Mouse (Mus musculus) mature B cell (primary cell): ENCODE data around the gene Lztr1.

ENCODE experiments used
- in situ Hi-C: fragments of 300-500 bp; cut with MboI; formaldehyde crosslinking; loops from 2 replicates; pipeline ENCODE4 v1.14.3; 2019

Lztr1 gene

GRCm38 (mm10) chr16:17508546-17509239 is at the start of gene Lztr1:
Gene Lztr1 (plus strand): TSS chr16:17508688.
- in situ Hi-C loops = no loop called here

DNA sequence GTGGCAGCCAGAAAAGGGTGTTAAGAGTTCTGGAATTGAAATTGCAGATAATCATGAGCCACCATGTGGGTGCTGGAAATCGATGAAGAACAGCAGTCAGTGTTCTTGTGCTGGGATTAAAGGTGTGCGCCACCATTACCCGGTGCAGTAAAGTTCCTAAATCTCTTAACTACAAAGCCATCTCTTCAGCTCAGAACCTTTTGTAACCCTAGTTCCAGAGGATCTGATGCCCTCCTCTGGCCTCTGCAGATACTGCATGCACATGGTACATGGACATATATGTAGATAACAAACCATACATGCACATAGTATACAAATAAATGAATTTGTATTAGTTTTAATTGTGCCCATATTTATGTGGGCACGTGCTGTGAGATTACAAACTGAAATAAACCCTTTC is 48.2 kb upstream of the Lztr1 start:
- in situ Hi-C loops = no loop called here

DNA sequence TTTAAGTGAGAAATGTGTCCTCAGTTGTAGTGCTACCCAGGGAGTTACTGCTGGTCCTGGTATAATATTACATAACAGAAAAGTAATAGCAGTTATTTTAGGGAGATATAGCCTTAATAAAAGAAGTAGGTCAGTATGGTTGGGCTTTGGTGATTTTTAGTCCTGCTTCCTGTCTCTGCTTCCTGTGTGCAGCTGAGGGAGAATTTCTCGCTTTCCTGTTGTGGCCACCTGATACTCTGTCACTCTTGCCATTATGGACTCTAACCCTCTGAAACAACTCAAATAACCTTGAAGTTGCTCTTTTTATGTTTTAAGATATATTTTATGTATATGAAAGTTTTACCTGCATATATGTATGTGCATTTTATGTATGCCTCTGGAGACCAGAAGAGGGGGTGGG is 46.9 kb upstream of the Lztr1 start:
- in situ Hi-C loops = no loop called here

DNA sequence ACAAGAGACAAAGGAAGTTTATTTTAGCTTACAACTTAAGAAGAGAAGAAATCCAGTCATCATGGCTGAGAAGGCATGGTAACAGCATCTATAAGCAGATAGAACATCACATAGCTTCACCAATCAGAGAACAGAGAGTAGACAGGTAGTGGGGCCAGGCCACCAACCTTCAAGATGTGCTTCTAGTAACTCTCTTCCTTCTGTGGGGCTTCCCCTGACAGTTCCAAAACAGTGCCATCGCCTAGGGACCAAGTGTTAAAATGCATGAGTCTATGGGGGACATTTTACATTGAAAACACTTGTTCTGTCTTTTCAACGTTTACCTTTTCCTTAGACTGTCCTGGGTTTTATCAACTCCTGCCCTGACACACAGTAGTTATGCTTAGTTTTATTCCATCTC is 45.3 kb upstream of the Lztr1 start:
- in situ Hi-C loops = no loop called here

- in situ Hi-C loops = no loop called here
Observed at GRCm38 (mm10) chr16:17466875-17467663, 41.4 kb upstream of the Lztr1 start.

DNA sequence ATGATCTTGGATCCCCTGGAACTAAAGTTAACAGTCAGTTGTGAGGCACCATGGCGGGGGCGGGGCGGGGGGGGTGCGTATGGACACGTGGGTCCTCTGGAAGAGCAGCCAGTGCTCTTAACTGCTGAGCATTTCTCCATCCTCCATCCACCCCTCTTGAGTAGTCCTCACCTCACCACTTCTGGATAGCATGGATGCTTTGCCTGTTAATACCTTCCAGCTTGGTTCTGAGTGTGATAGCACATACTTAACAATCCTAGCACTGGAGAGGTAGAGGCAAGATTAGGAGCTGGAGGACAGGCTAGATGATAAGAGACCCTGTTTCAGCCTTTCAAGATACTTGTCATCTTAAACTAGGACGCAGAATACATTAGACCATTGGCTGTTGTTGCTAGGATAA is 36.0 kb upstream of the Lztr1 start:
- in situ Hi-C loops = no loop called here

- in situ Hi-C loops = no loop called here
Observed at GRCm38 (mm10) chr16:17474091-17474490, 34.4 kb upstream of the Lztr1 start.

- in situ Hi-C loops = no loop called here
Observed at GRCm38 (mm10) chr16:17474761-17475160, 33.7 kb upstream of the Lztr1 start.

- in situ Hi-C loops = no loop called here
Observed at GRCm38 (mm10) chr16:17475326-17475725, 33.2 kb upstream of the Lztr1 start.

- in situ Hi-C loops = no loop called here
Observed at GRCm38 (mm10) chr16:17478331-17478943, 30.1 kb upstream of the Lztr1 start.

DNA sequence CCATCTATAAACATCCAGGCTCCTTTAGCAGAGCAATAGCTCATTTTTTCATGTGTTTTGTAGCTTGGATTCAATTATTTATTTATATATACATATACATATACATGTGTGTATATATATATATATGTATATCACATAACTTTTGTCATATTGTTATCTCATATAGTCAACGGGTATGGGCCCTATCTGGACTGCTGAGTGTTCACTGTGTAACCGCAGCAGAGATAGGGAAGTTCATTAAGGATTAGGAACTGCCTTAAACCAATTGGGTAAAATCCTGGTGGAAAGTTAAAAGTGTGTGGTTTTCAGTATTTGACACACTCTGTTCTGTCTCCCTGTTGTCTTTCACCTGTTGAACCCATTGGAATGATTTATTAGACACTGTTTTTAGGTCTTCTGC is 27.0 kb upstream of the Lztr1 start:
- in situ Hi-C loops = no loop called here

GRCm38 (mm10) chr16:17486505-17486904 is 22.0 kb upstream of the Lztr1 start:
- in situ Hi-C loops = no loop called here

DNA sequence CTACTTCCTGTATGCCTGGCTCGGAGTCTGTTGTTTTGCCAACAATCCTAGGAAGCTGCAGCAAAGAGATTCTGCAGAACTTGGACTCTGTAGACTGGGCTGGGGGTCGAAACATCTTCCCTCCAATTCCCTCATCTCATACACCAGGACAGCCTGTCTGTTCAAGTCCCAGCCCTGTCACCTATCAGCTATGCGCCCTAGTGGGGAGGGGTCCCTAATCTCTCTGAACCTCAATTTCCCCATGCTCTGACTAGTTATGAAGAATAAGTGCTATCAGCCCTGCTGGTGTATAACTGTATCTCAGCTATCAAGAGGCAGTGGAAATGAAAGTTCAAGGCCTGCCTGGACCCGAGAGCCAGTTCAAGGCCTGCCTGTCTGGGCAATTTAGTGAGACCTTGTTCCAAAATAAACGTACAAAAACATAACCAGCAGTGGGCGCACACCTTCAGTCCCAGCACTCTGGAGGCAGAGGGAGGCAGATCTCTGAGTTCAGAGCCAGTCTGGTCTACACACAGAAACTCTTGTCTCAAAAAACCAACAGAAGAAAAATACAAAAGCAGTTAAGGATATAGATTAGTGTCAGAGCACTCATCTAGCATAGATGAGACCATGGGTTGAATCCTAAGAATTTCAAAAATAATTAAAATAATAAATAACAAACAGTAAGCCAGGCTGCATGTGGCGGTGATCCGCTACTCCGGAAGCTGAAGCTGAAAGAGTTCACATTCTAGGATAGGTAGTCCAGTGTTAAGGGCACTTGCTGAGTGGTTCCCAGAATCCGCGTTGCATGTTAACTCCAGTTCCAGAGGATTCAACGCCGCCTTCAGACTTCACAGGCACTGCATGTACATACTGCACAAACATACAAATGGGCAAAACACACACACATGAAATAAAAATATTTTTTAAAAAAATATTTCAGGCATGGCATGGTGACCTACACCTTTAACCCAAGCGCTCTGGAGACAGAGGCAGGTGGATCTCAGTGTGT is 19.7 kb upstream of the Lztr1 start:
- in situ Hi-C loops = no loop called here

- in situ Hi-C loops = no loop called here
Observed at GRCm38 (mm10) chr16:17489469-17490111, 18.9 kb upstream of the Lztr1 start, which contains the start of gene Aifm3. Gene Aifm3 (plus strand): TSS chr16:17489611.

GRCm38 (mm10) chr16:17491154-17491553 is 17.3 kb upstream of the Lztr1 start:
- in situ Hi-C loops = no loop called here

DNA sequence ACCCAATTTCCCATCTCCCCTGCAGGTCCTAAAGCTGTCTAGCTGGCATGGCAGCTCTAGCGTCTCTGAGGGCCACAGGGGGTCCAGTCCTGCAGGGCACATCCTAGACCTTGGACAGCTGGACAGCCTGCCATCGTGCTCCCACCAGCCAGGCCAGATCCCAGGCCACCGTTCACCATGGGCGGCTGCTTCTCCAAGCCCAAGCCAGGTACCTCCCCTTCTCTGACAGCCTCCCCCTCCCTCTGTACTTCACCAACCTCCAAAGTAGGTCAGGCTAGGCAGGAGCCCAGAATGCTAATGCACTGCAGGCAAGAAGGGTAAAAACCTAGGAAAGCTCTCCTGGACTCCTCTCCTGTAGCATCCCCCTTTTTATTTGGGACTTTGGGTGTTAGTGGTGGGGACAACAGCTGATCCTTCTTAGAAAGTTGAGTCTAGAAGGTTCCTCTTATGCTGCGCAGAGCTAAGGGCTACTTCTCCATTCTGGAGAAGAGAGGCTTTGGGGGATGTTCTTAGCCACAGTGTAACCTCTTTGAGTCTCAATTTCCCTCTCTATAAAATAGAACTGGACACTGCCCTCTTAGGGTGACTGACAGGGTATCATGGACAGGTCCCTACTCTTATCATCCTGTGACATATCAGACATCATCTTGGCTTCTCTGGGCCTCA is 16.5 kb upstream of the Lztr1 start:
- in situ Hi-C loops = no loop called here

- in situ Hi-C loops = no loop called here
Observed at GRCm38 (mm10) chr16:17496499-17497305, 11.8 kb upstream of the Lztr1 start.

DNA sequence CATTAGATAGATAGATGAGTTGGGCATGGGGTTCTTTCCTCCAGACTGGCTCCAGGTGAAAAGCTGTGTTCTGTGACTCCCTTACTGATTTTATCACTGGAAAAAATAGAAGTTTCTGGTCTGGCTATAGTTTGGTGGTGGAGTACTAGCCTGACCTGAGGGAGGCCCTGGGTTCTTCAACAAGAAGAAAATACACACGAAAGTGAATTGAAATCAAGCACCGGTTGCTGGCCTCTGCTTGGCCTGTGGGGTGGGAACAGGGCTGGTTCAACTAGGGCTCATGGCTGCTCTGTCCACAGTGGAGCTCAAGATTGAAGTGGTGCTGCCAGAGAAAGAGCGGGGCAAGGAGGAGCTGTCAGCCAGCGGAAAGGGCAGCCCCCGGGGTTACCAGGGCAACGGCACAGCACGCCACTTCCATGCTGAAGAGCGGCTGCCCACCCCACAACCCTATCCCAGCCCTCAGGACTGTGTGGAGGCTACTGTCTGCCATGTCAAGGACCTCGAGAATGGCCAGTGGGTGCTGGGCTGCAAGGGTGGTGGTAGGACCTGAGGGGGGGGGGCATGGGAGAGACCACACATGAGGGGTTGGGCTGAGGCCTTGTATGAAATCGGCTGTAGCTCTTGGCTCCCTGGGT is 9.1 kb upstream of the Lztr1 start:
- in situ Hi-C loops = no loop called here

GRCm38 (mm10) chr16:17502681-17503080 is 5.8 kb upstream of the Lztr1 start:
- in situ Hi-C loops = no loop called here
